Mouse (Mus musculus) lung, postnatal 0 days (tissue): ENCODE measurements at regions not wholly inside any gene's neighbourhood (a gene's known extent, or its start where the extent isn't known, plus 50 kb on each side); places are given as distances from the start of the nearest gene placed in this dataset.

Experiments
- CTCF ChIP-seq: IDR thresholded peaks from 2 replicates; pipeline ENCODE4 v1.5.1; 2016; ENCODE audit warnings: antibody characterized with exemption, mild to moderate bottlenecking
- EP300 ChIP-seq: IDR thresholded peaks from 2 replicates; pipeline ENCODE4 v1.6.1; 2016; ENCODE audit warnings: antibody characterized with exemption, mild to moderate bottlenecking, control low read depth

DNA sequence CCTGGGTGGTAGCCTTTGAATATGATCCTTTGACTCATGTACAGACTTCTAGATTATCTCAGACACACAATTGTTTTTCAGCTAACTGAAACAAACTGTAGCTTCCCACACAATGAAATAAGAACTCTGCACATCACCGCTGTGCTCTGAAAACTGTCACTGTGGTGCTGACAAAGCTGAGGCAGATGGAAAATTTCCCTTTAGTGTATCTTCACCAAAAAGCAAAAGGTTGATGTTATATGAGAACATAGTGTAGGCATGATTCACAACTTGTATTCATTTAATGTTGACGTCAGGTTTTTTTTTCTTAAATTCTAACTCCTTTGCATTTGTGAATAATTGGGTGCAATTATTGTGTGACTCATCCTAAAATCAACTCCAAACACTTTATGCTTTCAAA, 264.1 kb upstream of the Actbl2 start:
- TF ChIP-seq CTCF = no peak
- no peak for TF ChIP-seq EP300
